Mouse (Mus musculus): Measurements from ENCODE around the gene Ipo9.

- TF ChIP-seq CTCF (conservative IDR thresholded peaks at IDR 0.05; ENCODE audit: low read length): no peak
- no peak for TF ChIP-seq POU5F1 (IDR thresholded peaks at IDR 0.05; ENCODE audit: borderline replicate concordance, low read length)
- no peak for TF ChIP-seq NANOG (IDR thresholded peaks at IDR 0.05; ENCODE audit: borderline replicate concordance, low read length)
Measured at GRCm38 (mm10) chr1:135373171-135373677, 57.1 kb downstream of the Ipo9 start.
